Mouse (Mus musculus): ENCODE data around the gene Dapk2. TPM values are rescaled to one million over a fixed set of nuclear protein-coding genes. Genes with fewer than 3 reads are reported as not detected.

The Dapk2 gene
- polyA plus RNA-seq, 1 experiment: not detected

DNA sequence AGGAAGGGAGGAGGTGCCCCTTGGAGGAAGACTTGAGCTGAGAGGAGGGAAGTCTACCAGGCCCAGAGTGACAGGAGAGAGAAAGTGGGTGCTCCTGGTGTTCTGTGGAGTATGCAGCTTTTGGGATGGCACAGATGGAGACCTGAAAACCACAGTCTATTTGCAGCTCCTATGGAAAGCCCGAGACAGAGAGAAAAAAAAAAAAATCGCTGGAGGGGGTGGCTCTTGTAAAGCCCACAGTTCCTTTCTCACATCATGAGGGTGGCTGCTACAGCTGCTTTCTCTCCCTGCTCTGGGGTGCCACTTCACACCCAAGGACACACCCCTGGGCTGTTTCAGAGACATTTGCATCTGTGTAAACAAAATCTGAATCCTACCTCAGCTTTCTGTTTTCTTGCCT, 107.6 kb downstream of the Dapk2 start:
- Histone ChIP-seq H3K4me1 (ENCODE audit: control insufficient read depth, insufficient read depth, low read length) (0 out of 2 replicates have a peak, but pooled peaks cover 2% of the 10 kb centered on the region), H3K4me3 (ENCODE audit: insufficient read depth, low read length) (no peak overlapping the region), H3K27ac (ENCODE audit: insufficient read depth, low read depth, low read length) (no peak overlapping the region)
- TF ChIP-seq POLR2A (IDR thresholded peaks at IDR 0.05; ENCODE audit: borderline replicate concordance, low read depth, low read length): no peak
- no peak for TF ChIP-seq CTCF (IDR thresholded peaks at IDR 0.05; ENCODE audit: low read depth, low read length)

- Histone ChIP-seq H3K27ac (ENCODE audit: insufficient read depth, low read depth, low read length) (no peak overlapping the region), H3K4me3 (ENCODE audit: insufficient read depth, low read length) (no peak overlapping the region), H3K4me1 (ENCODE audit: control insufficient read depth, insufficient read depth, low read length) (0 out of 2 replicates have a peak, but pooled peaks cover 2% of the 10 kb centered on the region)
- no peak for TF ChIP-seq POLR2A (IDR thresholded peaks at IDR 0.05; ENCODE audit: borderline replicate concordance, low read depth, low read length)
Measured at GRCm38 (mm10) chr9:66266237-66267170, 108.5 kb downstream of the Dapk2 start.

GRCm38 (mm10) chr9:66268804-66269203, 110.8 kb downstream of the Dapk2 start:
- H3K27ac ChIP-seq (ENCODE audit: insufficient read depth, low read depth, low read length): no peak overlapping the region
- H3K4me3 ChIP-seq (ENCODE audit: insufficient read depth, low read length): no peak overlapping the region
- TF ChIP-seq CTCF (IDR thresholded peaks at IDR 0.05; ENCODE audit: low read depth, low read length) (no peak), POLR2A (IDR thresholded peaks at IDR 0.05; ENCODE audit: borderline replicate concordance, low read depth, low read length) (no peak)
- 0 out of 2 replicates have a peak, but pooled peaks cover 2% of the 10 kb centered on the region for H3K4me1 ChIP-seq (ENCODE audit: control insufficient read depth, insufficient read depth, low read length)

GRCm38 (mm10) chr9:66270038-66270437, 112.0 kb downstream of the Dapk2 start:
- no peak for TF ChIP-seq CTCF (IDR thresholded peaks at IDR 0.05; ENCODE audit: low read depth, low read length)
- no peak for TF ChIP-seq POLR2A (IDR thresholded peaks at IDR 0.05; ENCODE audit: borderline replicate concordance, low read depth, low read length)
- Histone ChIP-seq H3K4me3 (ENCODE audit: insufficient read depth, low read length) (no peak overlapping the region), H3K27ac (ENCODE audit: insufficient read depth, low read depth, low read length) (no peak overlapping the region), H3K4me1 (ENCODE audit: control insufficient read depth, insufficient read depth, low read length) (peaks cover 6% of the 10 kb centered on the region; the same call in 1 of the 2 replicates)

DNA sequence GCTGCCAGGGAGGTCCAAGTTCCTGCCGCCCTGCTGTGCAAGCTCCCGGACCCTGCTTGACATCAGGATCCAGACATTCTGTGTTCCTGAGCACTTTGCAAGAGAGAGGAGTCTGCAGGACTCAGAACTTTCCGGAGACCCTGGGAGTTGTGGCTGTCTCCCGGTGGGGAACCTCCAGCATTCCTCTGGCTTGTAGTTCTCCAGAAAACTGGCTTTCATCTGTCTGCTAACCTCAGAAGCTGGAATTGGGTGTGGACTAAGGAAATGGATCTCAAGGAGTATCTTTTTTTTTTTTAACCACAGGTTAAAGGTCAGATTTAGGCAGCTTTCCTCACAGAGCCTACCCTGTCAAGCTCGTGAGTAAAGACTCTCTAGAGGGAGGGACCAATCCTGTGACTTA, 113.7 kb downstream of the Dapk2 start:
- Histone ChIP-seq H3K4me1 (ENCODE audit: control insufficient read depth, insufficient read depth, low read length) (peaks cover 8% of the 10 kb centered on the region; the same call in 1 of the 2 replicates), H3K4me3 (ENCODE audit: insufficient read depth, low read length) (no peak overlapping the region), H3K27ac (ENCODE audit: insufficient read depth, low read depth, low read length) (no peak overlapping the region)
- TF ChIP-seq CTCF (IDR thresholded peaks at IDR 0.05; ENCODE audit: low read depth, low read length): no peak
- TF ChIP-seq POLR2A (IDR thresholded peaks at IDR 0.05; ENCODE audit: borderline replicate concordance, low read depth, low read length): no peak

- Histone ChIP-seq H3K4me3 (ENCODE audit: insufficient read depth, low read length) (no peak overlapping the region), H3K4me1 (ENCODE audit: control insufficient read depth, insufficient read depth, low read length) (peaks cover 18% of the 10 kb centered on the region), H3K27ac (ENCODE audit: insufficient read depth, low read depth, low read length) (no peak overlapping the region)
- TF ChIP-seq POLR2A (IDR thresholded peaks at IDR 0.05; ENCODE audit: borderline replicate concordance, low read depth, low read length): no peak
- no peak for TF ChIP-seq CTCF (IDR thresholded peaks at IDR 0.05; ENCODE audit: low read depth, low read length)
Measured at GRCm38 (mm10) chr9:66273632-66274031, 115.6 kb downstream of the Dapk2 start.

GRCm38 (mm10) chr9:66274657-66275056, 116.6 kb downstream of the Dapk2 start:
- peaks cover 18% of the 10 kb centered on the region for H3K4me1 ChIP-seq (ENCODE audit: control insufficient read depth, insufficient read depth, low read length)
- H3K4me3 ChIP-seq (ENCODE audit: insufficient read depth, low read length): no peak overlapping the region
- no peak overlapping the region for H3K27ac ChIP-seq (ENCODE audit: insufficient read depth, low read depth, low read length)
- TF ChIP-seq CTCF (IDR thresholded peaks at IDR 0.05; ENCODE audit: low read depth, low read length): no peak
- no peak for TF ChIP-seq POLR2A (IDR thresholded peaks at IDR 0.05; ENCODE audit: borderline replicate concordance, low read depth, low read length)

- H3K4me3 ChIP-seq (ENCODE audit: insufficient read depth, low read length): no peak overlapping the region
- no peak for TF ChIP-seq CTCF (IDR thresholded peaks at IDR 0.05; ENCODE audit: low read depth, low read length)
- TF ChIP-seq POLR2A (IDR thresholded peaks at IDR 0.05; ENCODE audit: borderline replicate concordance, low read depth, low read length): no peak
- H3K27ac ChIP-seq (ENCODE audit: insufficient read depth, low read depth, low read length): no peak overlapping the region
- peaks cover 17% of the 10 kb centered on the region for H3K4me1 ChIP-seq (ENCODE audit: control insufficient read depth, insufficient read depth, low read length)
Measured at GRCm38 (mm10) chr9:66275267-66275991, 117.4 kb downstream of the Dapk2 start.

- TF ChIP-seq POLR2A (IDR thresholded peaks at IDR 0.05; ENCODE audit: borderline replicate concordance, low read depth, low read length) (no peak), CTCF (IDR thresholded peaks at IDR 0.05; ENCODE audit: low read depth, low read length) (no peak)
- no peak overlapping the region for H3K27ac ChIP-seq (ENCODE audit: insufficient read depth, low read depth, low read length)
- no peak overlapping the region for H3K4me3 ChIP-seq (ENCODE audit: insufficient read depth, low read length)
- peaks cover 19% of the 10 kb centered on the region for H3K4me1 ChIP-seq (ENCODE audit: control insufficient read depth, insufficient read depth, low read length)
Measured at GRCm38 (mm10) chr9:66276062-66276461, 118.0 kb downstream of the Dapk2 start.
